ENCODE assay signal across 25 mouse cellular contexts in the genomic region with DNA sequence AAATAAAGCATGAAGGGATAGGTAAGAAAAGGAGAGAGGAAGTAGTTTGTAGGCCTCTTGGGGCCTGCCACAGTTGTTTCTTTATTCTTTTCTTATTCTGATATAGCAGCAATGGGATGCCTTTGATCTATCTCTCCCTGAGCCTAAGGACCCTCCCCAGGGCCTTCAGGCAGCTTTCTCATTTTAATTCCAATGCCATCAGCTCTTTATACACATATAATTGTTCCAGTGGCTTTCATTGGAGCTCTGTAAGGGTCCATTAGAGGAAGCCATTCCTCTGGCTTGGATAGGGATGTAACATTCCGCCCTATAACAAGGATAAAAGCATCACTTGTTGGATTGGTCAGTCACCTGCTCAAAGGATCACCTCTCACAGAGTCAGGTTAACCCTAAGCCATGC.
A peak's percentile ranks its signal among the peaks of the same experiment; 100 is the strongest.
DNase-seq lines count a peak whose midpoint lies in the region; ATAC-seq and TF ChIP-seq lines count a peak whose summit lies in the region.
"Had no signal": no experiment of that assay in that cellular context is flagged by ENCODE, and none has a peak within 500 bp of the region (broad histone marks: within the 10 kb centered on the region; RNA-seq: fewer than 3 reads in every experiment).

No protein-coding gene starts in this region.

- TF ChIP-seq CTCF in midbrain, postnatal 0 days (IDR thresholded peaks at IDR 0.05): no peak

- H3K4me3 ChIP-seq in midbrain, embryonic 11.5 days (ENCODE audit: low read depth, low read length): no peak overlapping the region
- no peak overlapping the region for H3K4me3 ChIP-seq in midbrain, postnatal 0 days (ENCODE audit: low read depth, low read length)
- H3K4me3 ChIP-seq in midbrain, embryonic 14.5 days (replicated peaks; ENCODE audit: low read depth, low read length): no peak overlapping the region
- no peak overlapping the region for H3K4me3 ChIP-seq in midbrain, embryonic 16.5 days (ENCODE audit: low read depth, low read length)
- H3K4me3 ChIP-seq: embryonic facial prominence, embryonic 12.5 days; embryonic facial prominence, embryonic 15.5 days; heart, embryonic 12.5 days; heart, embryonic 15.5 days; hindbrain, embryonic 10.5 days; hindbrain, embryonic 13.5 days had no signal

- H3K9me3 ChIP-seq in midbrain, embryonic 11.5 days (ENCODE audit: control insufficient read depth, low read length): no peaks in the 10 kb centered on the region
- no peaks in the 10 kb centered on the region for H3K9me3 ChIP-seq in midbrain, postnatal 0 days (ENCODE audit: low read length)
- no peaks in the 10 kb centered on the region for H3K9me3 ChIP-seq in midbrain, embryonic 14.5 days (ENCODE audit: control insufficient read depth, low read length)
- no peaks in the 10 kb centered on the region for H3K9me3 ChIP-seq in midbrain, embryonic 16.5 days (replicated peaks; ENCODE audit: control insufficient read depth, low read length, poor library complexity, severe bottlenecking)
- H3K9me3 ChIP-seq: embryonic facial prominence, embryonic 12.5 days; embryonic facial prominence, embryonic 15.5 days; heart, embryonic 12.5 days; heart, embryonic 15.5 days; hindbrain, embryonic 10.5 days; hindbrain, embryonic 13.5 days had no signal

- 0 out of 2 replicates have a peak, but pooled peaks have one; percentile 35 for ATAC-seq in midbrain, embryonic 11.5 days (ENCODE audit: low FRiP score)
- ATAC-seq in midbrain, postnatal 0 days (ENCODE audit: low FRiP score): no peak
- no peak for ATAC-seq in midbrain, embryonic 14.5 days (ENCODE audit: low FRiP score, low TSS enrichment)
- no peak for ATAC-seq in midbrain, embryonic 16.5 days
- ATAC-seq: forebrain, embryonic 14.5 days; forebrain, postnatal 0 days; hindbrain, embryonic 16.5 days had no signal

- no peak overlapping the region for H3K4me2 ChIP-seq in midbrain, embryonic 11.5 days
- no peak overlapping the region for H3K4me2 ChIP-seq in midbrain, postnatal 0 days (ENCODE audit: low read depth, low read length, poor library complexity, severe bottlenecking)
- H3K4me2 ChIP-seq in midbrain, embryonic 14.5 days (ENCODE audit: low read length): no peak overlapping the region
- H3K4me2 ChIP-seq in midbrain, embryonic 16.5 days (ENCODE audit: low read length): no peak overlapping the region
- H3K4me2 ChIP-seq: embryonic facial prominence, embryonic 12.5 days; embryonic facial prominence, embryonic 15.5 days; heart, embryonic 12.5 days; heart, embryonic 15.5 days; hindbrain, embryonic 13.5 days had no signal

- WGBS in midbrain, embryonic 11.5 days: 37% methylated on average over 1 of the region's 1 CpGs
- 31% methylated on average over 1 of the region's 1 CpGs for WGBS in midbrain, postnatal 0 days
- 29% methylated on average over 1 of the region's 1 CpGs for WGBS in midbrain, embryonic 14.5 days
- 8% methylated on average over 1 of the region's 1 CpGs for WGBS in midbrain, embryonic 16.5 days

- no peak overlapping the region for H3K27ac ChIP-seq in midbrain, embryonic 11.5 days (ENCODE audit: low read depth, low read length)
- H3K27ac ChIP-seq in midbrain, postnatal 0 days (ENCODE audit: low read depth, low read length): no peak overlapping the region
- H3K27ac ChIP-seq in midbrain, embryonic 14.5 days (replicated peaks; ENCODE audit: low read depth, low read length): no peak overlapping the region
- no peak overlapping the region for H3K27ac ChIP-seq in midbrain, embryonic 16.5 days (ENCODE audit: low read length)
- H3K27ac ChIP-seq: embryonic facial prominence, embryonic 12.5 days; embryonic facial prominence, embryonic 15.5 days; heart, embryonic 15.5 days; hindbrain, embryonic 10.5 days; hindbrain, embryonic 13.5 days had no signal

- H3K4me1 ChIP-seq in midbrain, embryonic 11.5 days (ENCODE audit: control insufficient read depth, insufficient read depth, low read length): no peaks in the 10 kb centered on the region
- no peaks in the 10 kb centered on the region for H3K4me1 ChIP-seq in midbrain, postnatal 0 days (ENCODE audit: insufficient read depth, low read length)
- no peaks in the 10 kb centered on the region for H3K4me1 ChIP-seq in midbrain, embryonic 14.5 days (ENCODE audit: control insufficient read depth, insufficient read depth, low read length)
- no peaks in the 10 kb centered on the region for H3K4me1 ChIP-seq in midbrain, embryonic 16.5 days (ENCODE audit: control insufficient read depth, insufficient read depth, low read length)
- H3K4me1 ChIP-seq: embryonic facial prominence, embryonic 12.5 days; embryonic facial prominence, embryonic 15.5 days; heart, embryonic 12.5 days; heart, embryonic 15.5 days; hindbrain, embryonic 10.5 days; hindbrain, embryonic 13.5 days had no signal

- no peak for DNase-seq in midbrain, embryonic 11.5 days (ENCODE audit: low spot score, missing footprints)
- DNase-seq in midbrain, postnatal 0 days (ENCODE audit: low spot score): no peak
- DNase-seq in midbrain, embryonic 14.5 days: peak; percentile 5
- DNase-seq in ZHBTc4 (ENCODE audit: low read depth, low spot score): peak; percentile 76
- no peak for DNase-seq in cerebellum, postnatal 36 days
- DNase-seq in frontal cortex, postnatal 36 days (ENCODE audit: low spot score in 2 of 2): no peak
- DNase-seq: adrenal gland, adult 2 months; adrenal gland, postnatal 14 days; cerebellum, adult 11-12 months; cerebellum, adult 8-10 months; cerebellum, postnatal 10 days; forebrain, postnatal 0 days; gastrocnemius, postnatal 25 days; heart, adult 18-20 months; heart, postnatal 10 days; heart, postnatal 36 days had no signal

- no peaks in the 10 kb centered on the region for H3K27me3 ChIP-seq in midbrain, embryonic 11.5 days (ENCODE audit: control insufficient read depth, insufficient read depth, low read length)
- no peaks in the 10 kb centered on the region for H3K27me3 ChIP-seq in midbrain, postnatal 0 days (ENCODE audit: insufficient read depth, low read length)
- H3K27me3 ChIP-seq in midbrain, embryonic 14.5 days (ENCODE audit: control insufficient read depth, insufficient read depth, low read length): no peaks in the 10 kb centered on the region
- no peaks in the 10 kb centered on the region for H3K27me3 ChIP-seq in midbrain, embryonic 16.5 days (ENCODE audit: control insufficient read depth, insufficient read depth, low read depth, low read length)
- H3K27me3 ChIP-seq: embryonic facial prominence, embryonic 12.5 days; embryonic facial prominence, embryonic 15.5 days; heart, embryonic 12.5 days; heart, embryonic 15.5 days; hindbrain, embryonic 13.5 days had no signal

- H3K36me3 ChIP-seq in midbrain, embryonic 11.5 days (ENCODE audit: control insufficient read depth, insufficient read depth, low read length): no peaks in the 10 kb centered on the region
- no peaks in the 10 kb centered on the region for H3K36me3 ChIP-seq in midbrain, postnatal 0 days (ENCODE audit: insufficient read depth, low read length)
- H3K36me3 ChIP-seq in midbrain, embryonic 14.5 days (ENCODE audit: control insufficient read depth, insufficient read depth, low read length): no peaks in the 10 kb centered on the region
- no peaks in the 10 kb centered on the region for H3K36me3 ChIP-seq in midbrain, embryonic 16.5 days (ENCODE audit: control insufficient read depth, insufficient read depth, low read length)
- H3K36me3 ChIP-seq: embryonic facial prominence, embryonic 12.5 days; embryonic facial prominence, embryonic 15.5 days; heart, embryonic 12.5 days; heart, embryonic 15.5 days; hindbrain, embryonic 10.5 days; hindbrain, embryonic 13.5 days had no signal

- H3K9ac ChIP-seq in midbrain, embryonic 11.5 days (ENCODE audit: low read length): no peak overlapping the region
- H3K9ac ChIP-seq in midbrain, postnatal 0 days (replicated peaks; ENCODE audit: low read length, poor library complexity, severe bottlenecking): no peak overlapping the region
- H3K9ac ChIP-seq in midbrain, embryonic 14.5 days (replicated peaks; ENCODE audit: low read length): no peak overlapping the region
- H3K9ac ChIP-seq in midbrain, embryonic 16.5 days (ENCODE audit: low read depth, low read length): no peak overlapping the region
- H3K9ac ChIP-seq: embryonic facial prominence, embryonic 12.5 days; embryonic facial prominence, embryonic 15.5 days; forebrain, postnatal 0 days; heart, embryonic 12.5 days; heart, embryonic 15.5 days; hindbrain, embryonic 13.5 days had no signal

Comparison
In these comparisons a context has a peak if more than half of its experiments do, and no peak if none do; other contexts are left out.
1. DNase-seq: peak in midbrain, embryonic 14.5 days (single experiment) and ZHBTc4 (single experiment); none in midbrain, embryonic 11.5 days (single experiment), midbrain, postnatal 0 days (single experiment), cerebellum, postnatal 36 days (0 of 2) and frontal cortex, postnatal 36 days (0 of 2).